Mouse (Mus musculus): ENCODE results near the gene Nepro.

Gene Nepro

DNA sequence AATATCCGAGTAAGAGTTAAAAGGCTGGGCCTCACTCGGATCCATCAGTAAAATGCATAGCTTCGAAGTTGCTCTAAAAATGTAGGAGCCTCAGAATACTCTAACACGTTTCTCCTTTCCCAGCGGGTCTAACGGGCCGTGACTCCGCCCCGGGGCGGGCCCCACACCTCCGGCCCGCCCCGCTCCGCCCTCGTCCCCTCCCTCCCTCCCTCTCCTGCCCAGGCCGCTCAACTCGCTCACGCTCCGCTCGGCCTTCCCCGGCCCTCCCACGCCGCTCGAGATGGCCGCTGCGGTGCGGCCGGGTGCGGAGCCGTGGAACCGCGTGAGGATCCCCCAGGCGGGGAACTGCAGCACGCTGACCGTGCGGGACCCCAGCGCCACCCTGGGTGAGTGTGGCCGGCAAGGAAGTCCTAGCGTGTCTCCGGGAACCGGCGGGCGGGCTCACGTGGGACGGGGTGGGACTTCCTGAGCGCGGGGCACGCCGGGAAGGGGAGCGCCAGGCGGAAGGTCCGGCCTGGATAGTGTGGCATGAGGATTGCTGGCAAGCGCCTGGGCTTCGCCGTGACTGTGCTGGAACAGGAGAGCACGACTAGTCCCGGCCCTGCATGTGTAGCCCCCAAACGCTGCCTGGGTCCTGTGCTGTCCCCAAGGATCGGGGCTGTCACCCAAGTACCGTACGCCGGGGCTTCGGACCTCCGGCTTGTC is at the start of gene Nepro:
TSS of gene Nepro (plus strand) at position 219 of the 705 bp plus-strand sequence.
- DNase-seq = peak; percentile 84 to 85

DNA sequence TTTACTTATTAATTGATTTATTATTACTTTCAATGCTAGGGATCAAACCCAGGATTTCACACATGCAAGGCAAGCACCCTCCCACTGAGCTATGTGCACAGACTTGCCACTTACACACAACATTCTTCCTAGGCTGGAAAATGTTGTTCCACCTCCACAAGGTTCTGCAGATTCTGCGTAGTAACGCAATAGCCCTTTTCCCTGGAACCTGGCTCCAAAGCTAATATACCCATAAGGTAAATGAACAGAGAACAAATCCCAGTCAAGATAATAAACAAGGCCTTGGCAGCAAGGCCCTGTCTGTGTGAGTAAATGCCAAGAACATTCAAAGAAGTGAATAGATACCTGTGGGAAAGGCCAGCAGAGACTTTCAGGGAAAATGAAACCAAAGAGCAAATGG is 47.7 kb upstream of the Nepro start:
- no peak for DNase-seq

- DNase-seq = no peak
Measured at GRCm38 (mm10) chr16:44679082-44679481, 45.0 kb upstream of the Nepro start.

- DNase-seq = no peak
Measured at GRCm38 (mm10) chr16:44679503-44679971, 44.6 kb upstream of the Nepro start.

DNA sequence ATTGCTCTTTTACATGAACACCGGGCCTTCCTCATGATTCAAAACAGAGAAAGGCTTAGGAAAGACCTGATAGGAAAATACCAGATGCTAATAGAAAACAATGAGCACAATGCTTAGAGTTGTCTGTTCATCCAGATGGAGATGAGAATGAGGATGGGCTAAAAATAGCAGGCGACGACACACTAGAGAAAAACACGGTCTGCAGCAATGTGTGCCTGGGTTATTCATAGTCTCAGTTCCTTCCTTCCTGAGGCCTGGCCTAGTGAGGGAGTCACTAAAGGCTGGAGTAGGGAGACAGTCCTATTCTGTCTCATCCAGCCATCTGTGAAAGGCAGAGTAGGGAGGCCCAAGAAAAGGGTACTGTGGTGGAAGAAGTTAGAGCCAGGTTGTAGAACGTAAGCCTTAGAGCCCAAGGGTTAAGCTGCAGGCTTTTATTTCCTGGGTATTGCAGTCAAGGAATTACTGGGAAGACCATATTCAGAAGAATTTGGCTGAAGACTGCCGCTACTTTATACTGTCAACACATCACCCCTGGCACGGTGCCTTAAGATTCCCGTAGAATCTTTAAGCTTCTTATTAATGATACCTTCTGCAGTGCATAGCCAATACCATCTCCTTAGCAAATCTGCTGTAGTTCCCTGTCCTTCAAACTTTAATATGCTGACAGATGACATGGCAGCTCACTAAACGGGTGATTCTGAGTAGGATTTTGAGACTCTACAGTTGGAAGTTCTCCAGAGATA is 43.2 kb upstream of the Nepro start:
- DNase-seq = no peak

- DNase-seq = no peak
Measured at GRCm38 (mm10) chr16:44684646-44685045, 39.5 kb upstream of the Nepro start.

DNA sequence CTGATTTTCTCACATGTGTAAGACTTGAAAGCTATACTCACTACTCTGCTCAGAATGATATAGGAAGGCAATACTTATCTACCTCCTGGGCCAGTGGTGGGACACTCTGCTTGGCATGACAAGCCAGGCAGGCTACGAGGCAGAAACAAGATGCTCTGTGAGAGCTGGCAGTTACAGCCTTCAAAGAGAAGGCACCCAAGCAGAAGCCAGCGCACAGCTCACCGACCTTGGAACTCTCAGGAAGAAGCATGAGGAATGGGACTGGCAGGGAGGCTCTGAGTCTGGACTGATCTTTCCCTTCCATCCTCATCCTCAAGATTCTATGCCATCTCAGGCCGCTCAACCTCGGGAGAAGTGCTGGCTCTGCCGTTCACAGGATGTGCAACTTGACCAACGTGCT is 38.7 kb upstream of the Nepro start:
- DNase-seq = no peak

- no peak for DNase-seq
Measured at GRCm38 (mm10) chr16:44686991-44687718, 36.9 kb upstream of the Nepro start.

DNA sequence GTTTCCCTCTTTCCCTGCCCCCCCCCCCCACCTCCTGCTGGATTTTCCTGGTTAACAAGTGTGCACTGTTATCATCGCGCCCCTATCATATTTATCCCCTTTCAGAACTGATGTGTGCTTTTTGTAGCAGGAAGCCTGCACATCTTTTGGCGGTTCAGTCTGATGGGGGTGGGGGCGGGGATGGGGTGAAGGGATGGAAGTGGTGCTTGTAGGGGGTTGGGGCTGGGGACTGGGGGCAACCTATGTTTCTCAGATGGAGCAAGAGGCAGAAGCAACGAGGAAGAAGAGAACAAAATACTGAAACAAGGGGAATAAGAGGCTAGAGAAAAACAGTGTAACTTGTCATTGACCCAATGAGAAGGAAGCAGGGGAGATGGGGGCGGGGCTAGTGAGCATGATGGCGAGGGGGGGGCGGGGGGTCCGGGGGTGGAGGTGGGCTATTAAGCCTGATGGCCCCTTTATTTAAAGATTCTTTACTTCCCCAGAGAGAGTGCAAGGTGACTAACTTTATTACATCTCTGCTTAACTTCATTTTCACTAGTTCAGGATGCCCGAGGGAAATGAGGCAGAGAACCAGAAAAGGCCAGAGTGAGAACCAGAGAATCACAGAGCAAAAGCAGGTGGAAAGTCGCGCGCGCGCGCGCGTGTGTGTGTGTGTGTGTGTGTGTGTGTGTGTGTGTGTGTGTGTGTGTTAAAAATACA is 36.2 kb upstream of the Nepro start:
- no peak for DNase-seq

DNA sequence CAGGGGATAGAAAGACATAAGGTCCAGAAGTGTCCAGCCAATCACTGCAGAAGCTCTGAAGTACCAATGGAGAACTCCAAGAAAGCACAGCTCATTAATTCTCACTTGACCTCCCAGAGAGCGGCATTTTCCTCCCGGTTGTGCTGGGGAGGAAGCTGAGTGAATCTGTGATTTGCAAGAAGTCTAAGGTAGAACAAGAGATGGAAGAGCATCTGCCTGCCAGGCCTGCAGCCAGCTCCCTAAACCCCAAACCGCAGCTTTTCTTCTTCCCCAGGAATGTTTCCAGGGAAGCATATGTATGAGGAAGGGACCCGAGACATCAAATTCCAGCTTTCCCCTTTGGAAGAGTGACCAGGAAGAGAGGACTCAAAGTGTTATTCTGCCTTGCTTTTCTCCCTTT is 35.6 kb upstream of the Nepro start:
- DNase-seq = no peak

DNA sequence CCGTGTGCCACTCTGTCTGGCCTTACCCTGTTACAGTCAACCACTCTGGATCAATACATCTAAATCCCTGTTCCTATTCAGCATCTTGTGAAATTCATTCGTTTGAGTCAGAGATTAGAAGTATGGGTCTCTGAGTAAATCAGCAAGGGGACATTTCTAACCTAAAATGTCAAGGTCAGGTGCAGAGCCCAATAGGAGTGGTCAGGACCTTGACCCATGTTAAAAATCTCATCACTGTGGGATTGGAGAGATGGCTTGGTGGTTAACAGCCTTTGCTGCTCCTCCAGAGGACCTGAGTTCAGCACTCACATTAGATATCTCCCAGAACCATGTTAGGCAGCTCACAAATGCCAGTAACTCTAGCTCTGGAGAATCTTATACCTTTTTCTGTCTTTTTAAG is 33.6 kb upstream of the Nepro start:
- DNase-seq = no peak

- DNase-seq = no peak
Measured at GRCm38 (mm10) chr16:44691066-44691465, 33.0 kb upstream of the Nepro start.

DNA sequence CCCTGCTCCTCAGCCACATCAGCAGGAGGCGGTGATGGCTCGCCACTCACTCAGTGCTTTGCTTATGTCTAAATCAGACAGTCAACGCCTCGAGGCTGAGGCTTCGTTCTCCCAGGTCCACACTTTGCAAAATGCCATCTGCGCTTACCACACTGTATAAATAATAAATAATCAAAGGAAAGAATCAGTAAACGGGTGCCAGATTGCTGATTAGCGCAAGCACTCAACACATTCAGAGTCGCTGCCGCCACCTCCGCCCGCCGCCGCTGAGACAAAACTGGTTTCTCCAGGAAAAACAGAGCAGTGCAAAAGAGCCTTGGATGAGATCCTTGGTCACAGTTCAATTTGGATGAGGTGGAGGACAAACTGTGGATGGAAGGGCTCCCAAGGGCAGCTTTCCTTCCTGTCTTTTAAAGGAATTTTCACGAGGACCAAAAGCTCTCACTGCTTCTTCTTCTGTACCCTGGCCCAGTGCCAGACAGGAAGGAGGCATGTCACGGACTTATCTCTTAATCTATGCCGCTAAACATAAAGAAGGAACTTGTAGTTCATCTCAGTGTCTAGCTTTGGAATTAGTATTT is 32.5 kb upstream of the Nepro start:
- peak; percentile 4 to 8 for DNase-seq

DNA sequence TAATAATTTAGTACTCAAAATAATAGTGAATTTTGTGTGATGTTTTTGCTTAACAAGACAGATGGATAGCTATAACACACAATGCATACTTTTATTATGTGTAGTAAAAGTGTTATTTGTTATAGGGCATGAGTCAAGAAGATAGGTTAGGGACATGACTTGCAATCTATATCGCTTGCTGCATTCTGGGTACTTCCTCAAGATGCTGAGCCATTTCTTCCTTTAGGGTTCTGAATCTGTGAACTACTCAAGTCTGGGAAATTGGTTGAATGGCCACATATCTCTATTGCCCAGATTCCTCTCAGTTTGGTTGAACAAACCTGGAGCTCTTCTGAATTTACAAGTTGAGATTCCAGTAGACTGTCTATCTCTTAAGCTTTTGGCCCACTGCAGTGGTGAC is 31.6 kb upstream of the Nepro start:
- DNase-seq = no peak

DNA sequence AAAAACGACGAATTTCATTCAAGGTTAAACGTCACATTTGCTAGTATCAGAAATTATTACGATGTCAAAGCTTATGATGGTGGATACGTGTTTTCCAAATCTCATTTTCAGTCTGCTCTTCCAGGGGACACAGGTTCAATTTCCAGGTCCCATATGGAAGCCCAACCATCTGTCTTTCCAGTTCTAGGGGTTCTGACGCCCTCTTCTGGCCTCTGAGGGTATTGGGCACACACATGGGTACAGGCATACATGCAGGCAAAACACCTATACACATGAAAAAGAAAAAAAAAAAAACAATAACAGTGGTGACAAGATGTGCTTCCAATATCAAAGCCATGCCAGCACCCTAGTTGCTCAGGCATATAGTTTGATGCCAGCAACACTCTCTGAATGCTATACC is 30.4 kb upstream of the Nepro start:
- no peak for DNase-seq

DNA sequence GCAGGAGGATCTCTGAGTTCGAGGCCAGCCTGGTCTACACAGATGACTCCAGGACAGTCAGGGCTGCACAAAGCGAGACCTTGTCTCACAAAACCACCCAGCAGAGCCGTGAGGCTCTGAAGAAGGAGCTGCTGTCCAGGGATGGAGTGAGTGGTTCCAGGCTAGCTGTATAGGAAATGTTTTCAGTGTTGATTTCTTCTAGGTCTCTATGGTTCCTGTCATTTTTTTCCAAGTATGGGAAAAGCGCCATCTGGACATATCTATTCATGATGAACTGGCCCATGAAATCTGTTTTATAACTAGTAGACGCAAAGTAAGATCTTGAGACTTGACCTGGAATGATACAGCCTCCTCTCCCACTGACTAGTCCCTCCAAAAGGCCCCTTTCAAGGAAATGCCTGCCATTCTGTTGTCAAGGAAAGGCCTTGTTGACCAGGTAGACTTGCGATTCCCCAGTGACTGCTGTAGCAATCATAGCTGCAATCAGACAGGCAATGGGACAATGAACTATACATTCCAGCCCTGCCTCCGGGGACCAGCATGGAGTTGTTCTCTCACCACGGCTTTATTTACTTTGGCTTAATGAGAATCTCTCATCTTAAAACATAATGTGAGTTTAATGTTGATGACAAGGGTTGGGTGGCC is 28.8 kb upstream of the Nepro start:
- no peak for DNase-seq

DNA sequence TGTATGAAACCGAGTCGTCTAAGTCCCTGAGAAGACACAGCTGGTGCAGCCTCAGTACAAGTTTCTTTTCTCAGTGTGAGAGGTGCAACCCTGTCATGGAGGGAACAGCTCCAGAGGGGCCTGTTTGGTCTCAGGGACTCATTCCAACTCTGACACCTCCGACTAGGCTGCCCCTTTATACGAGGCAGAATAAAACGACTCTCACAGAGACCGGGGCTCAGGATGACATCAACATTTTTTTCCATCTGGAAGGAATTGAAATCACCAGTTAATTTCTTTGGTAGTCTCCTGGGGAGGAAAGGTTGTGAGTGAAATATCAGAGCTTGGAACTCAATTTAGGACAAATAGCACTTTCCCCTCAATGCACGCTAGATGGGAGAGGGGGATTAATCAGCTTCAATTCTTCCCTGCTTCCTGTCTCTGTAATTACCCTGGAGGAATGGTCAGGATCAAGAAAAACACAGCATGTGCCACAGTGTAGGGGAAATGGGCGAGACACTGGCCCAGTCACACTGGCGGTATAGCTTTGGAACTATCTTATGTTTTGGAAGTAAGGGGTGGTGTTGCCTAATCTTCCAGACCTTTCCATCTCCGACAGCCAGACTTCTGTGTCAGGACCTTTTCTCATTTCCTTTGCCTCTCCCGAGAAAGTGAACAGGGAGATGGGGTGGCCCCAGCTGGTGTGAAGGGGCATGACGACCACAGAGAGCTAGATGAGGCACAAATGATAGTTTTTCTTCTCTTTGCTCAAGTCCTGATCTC is 28.1 kb upstream of the Nepro start:
- DNase-seq = no peak

DNA sequence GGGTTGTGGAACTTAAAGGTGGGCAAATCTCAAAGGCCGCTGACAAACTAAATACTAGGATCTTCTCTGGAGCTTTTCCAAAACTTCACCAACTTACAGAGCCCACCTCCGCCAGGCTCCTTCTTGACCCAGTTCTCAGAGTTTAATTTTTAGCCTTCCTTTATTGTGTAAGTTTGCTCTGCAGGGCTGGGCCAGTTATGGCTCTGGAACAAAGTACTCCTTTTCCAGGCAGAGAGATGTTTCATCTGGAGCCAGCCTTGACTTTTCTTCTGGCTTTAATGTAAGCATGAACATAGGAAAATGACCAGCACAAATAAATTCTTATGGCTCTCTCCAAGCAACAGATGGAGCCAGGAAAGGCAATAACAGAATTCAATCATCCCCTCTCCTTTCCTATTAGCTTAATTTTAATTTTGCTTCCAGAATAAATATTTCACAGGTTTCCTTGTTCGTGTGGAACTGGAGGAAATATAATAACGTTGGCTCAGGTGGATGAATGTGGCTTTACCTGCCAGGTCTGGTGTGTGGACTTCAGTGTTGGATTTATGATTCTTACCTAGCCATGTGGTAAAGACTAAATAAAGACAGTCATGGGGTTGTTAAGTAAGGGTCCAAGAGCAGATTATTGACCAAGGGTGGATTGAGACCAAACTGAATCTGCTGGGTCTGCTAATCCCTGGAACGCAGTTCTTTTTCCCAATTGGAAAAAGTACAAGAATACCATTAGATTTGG is 26.5 kb upstream of the Nepro start:
- DNase-seq = no peak

- DNase-seq = no peak
Measured at GRCm38 (mm10) chr16:44701155-44701554, 22.9 kb upstream of the Nepro start.

DNA sequence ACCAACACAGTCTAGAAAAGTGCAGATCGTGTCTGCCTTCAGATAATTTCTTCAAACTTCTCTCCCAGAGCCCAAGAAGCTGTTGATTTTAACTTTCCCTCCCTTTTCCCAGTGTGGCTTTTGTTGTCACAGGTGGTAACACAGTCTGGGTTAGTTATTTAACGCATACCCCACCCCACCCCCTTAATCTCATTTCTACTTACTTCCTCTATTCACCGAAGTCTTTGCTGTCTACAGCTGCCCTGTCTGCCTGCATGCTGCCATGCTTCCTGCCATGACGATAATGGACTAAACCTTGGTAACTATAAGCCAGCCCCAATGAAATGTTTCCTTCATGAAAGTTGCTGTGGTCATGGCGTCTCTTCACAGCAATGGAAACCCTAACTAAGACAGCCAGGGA is 21.8 kb upstream of the Nepro start:
- no peak for DNase-seq

DNA sequence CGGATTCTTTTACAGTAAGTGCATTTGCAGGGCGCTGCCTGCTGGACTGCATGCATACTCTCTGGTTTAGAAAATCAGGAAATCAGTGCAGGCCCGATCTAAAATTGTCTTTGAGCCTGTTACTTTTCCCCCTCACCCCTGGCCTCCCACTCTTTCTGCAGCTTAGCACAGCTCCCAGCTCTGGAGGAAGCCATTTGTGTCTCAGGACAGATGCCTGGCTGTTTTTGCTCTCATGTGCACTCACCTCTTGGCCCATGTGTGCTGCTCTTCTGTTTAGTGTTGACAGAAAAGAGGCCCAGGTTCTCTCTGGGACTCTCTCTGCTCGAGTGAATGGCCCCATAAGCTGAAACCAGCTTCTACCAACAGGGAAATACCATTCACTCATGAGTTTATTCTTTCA is 20.6 kb upstream of the Nepro start:
- no peak for DNase-seq

Measured in thymus, adult 18-20 months (tissue).